Mouse (Mus musculus) forebrain, embryonic 16.5 days (tissue): ENCODE results near the gene Spns2. TPM values are rescaled to one million over a fixed set of nuclear protein-coding genes. Genes with fewer than 3 reads are reported as not detected.

Source experiments
- ATAC-seq: fragments of 200-750 bp; cut with Nextera tagmentation; 2 replicates; pipeline ENCODE4 v1.8.0; 2017; ENCODE audit warnings: mild to moderate bottlenecking, moderate library complexity
- H3K27ac ChIP-seq: fragments of 300-500 bp; sonication (generic); 2 replicates; pipeline ENCODE4 v1.5.1; 2014; ENCODE audit warnings: low read length, control low read depth
- H3K27me3 ChIP-seq: fragments of 300-500 bp; sonication (generic); replicated peaks from 2 replicates; pipeline ENCODE4 v1.6.1; 2014; ENCODE audit warnings: low read length; ENCODE audit not compliant: control insufficient read depth, insufficient read depth
- H3K36me3 ChIP-seq: fragments of 300-500 bp; sonication (generic); 2 replicates; pipeline ENCODE4 v1.6.1; 2014; ENCODE audit not compliant: control insufficient read depth, insufficient read depth
- H3K4me1 ChIP-seq: fragments of 300-500 bp; sonication (generic); replicated peaks from 2 replicates; pipeline ENCODE4 v1.6.1; 2014; ENCODE audit warnings: low read length; ENCODE audit not compliant: control insufficient read depth, insufficient read depth
- H3K4me2 ChIP-seq: fragments of 300-500 bp; sonication (generic); 2 replicates; pipeline ENCODE4 v1.6.1; 2014; ENCODE audit warnings: mild to moderate bottlenecking, low read length, control low read depth
- H3K4me3 ChIP-seq: fragments of 300-500 bp; sonication (generic); replicated peaks from 2 replicates; pipeline ENCODE4 v1.5.1; 2014; ENCODE audit warnings: mild to moderate bottlenecking, low read length, control low read depth
- H3K9ac ChIP-seq: fragments of 300-500 bp; sonication (generic); replicated peaks from 2 replicates; pipeline ENCODE4 v1.6.1; 2014; ENCODE audit warnings: low read depth, low read length, control low read depth
- H3K9me3 ChIP-seq: fragments of 300-500 bp; sonication (generic); 2 replicates; pipeline ENCODE4 v1.6.1; 2016; ENCODE audit warnings: low read length; ENCODE audit not compliant: control insufficient read depth
- WGBS: fragments of 180-500 bp; shearing (Covaris S2); extraction: QIAGEN DNeasy Blood & Tissue Kit; methylation state at CpG from one replicate; pipeline ENCODE4 v1.1.7; 2014; 5-methylcytosine and 5-hydroxymethylcytosine counted together
- polyA plus RNA-seq: library from polyadenylated mRNA; unstranded; fragments of >200 nt; fragmentation: Nextera tagmentation; extraction: Ambion mirVana; gene quantifications from 2 replicates; pipeline ENCODE4 v1.2.1, GENCODE M21; 2015

Gene Spns2
- polyA plus RNA-seq, 1 experiment from 2014 or later: 9.3 TPM

GRCm38 (mm10) chr11:72504016-72504797 is 14.5 kb upstream of the Spns2 start:
- Histone ChIP-seq H3K9me3 (no peaks in the 10 kb centered on the region), H3K4me3 (no peak overlapping the region), H3K4me2 (no peak overlapping the region), H3K9ac (no peak overlapping the region), H3K27ac (no peak overlapping the region), H3K4me1 (peaks cover 3% of the 10 kb centered on the region; the same call in 1 of the 2 replicates), H3K27me3 (no peaks in the 10 kb centered on the region), H3K36me3 (no peaks in the 10 kb centered on the region)
- no peak for ATAC-seq
- WGBS: 76% methylated on average over 10 of the region's 10 CpGs

- Histone ChIP-seq H3K4me1 (peaks cover 3% of the 10 kb centered on the region; the same call in 1 of the 2 replicates), H3K4me3 (no peak overlapping the region), H3K36me3 (no peaks in the 10 kb centered on the region), H3K9ac (no peak overlapping the region), H3K4me2 (no peak overlapping the region), H3K27ac (no peak overlapping the region), H3K27me3 (no peaks in the 10 kb centered on the region), H3K9me3 (no peaks in the 10 kb centered on the region)
- ATAC-seq: no peak
- WGBS: 15% methylated on average over 5 of the region's 5 CpGs
Observed at GRCm38 (mm10) chr11:72503501-72503921, 13.8 kb upstream of the Spns2 start.

- H3K4me3 ChIP-seq: no peak overlapping the region
- peak overlapping the region; percentile 16; the same call in 1 of the 2 replicates for H3K27ac ChIP-seq
- 0 out of 2 replicates have a peak overlapping the region, but pooled peaks have one; percentile 15 for H3K9ac ChIP-seq
- peaks cover 3% of the 10 kb centered on the region; the same call in 1 of the 2 replicates for H3K4me1 ChIP-seq
- ATAC-seq: no peak; the same call in 1 of the 2 replicates
- no peaks in the 10 kb centered on the region for H3K36me3 ChIP-seq
- no peak overlapping the region for H3K4me2 ChIP-seq
- 19% methylated on average over 8 of the region's 8 CpGs for WGBS
- no peaks in the 10 kb centered on the region for H3K27me3 ChIP-seq
- H3K9me3 ChIP-seq: no peaks in the 10 kb centered on the region
Observed at GRCm38 (mm10) chr11:72502236-72502635, 12.5 kb upstream of the Spns2 start.

GRCm38 (mm10) chr11:72501426-72502002 is 11.8 kb upstream of the Spns2 start:
- Histone ChIP-seq H3K4me2 (no peak overlapping the region), H3K4me1 (peaks cover 3% of the 10 kb centered on the region; the same call in 1 of the 2 replicates), H3K4me3 (no peak overlapping the region), H3K36me3 (no peaks in the 10 kb centered on the region), H3K27ac (no peak overlapping the region), H3K9me3 (no peaks in the 10 kb centered on the region), H3K9ac (no peak overlapping the region), H3K27me3 (no peaks in the 10 kb centered on the region)
- WGBS: 30% methylated on average over 5 of the region's 5 CpGs
- ATAC-seq: no peak

- H3K9me3 ChIP-seq: no peaks in the 10 kb centered on the region
- no peak for ATAC-seq
- peaks cover 3% of the 10 kb centered on the region; the same call in 1 of the 2 replicates for H3K4me1 ChIP-seq
- H3K4me3 ChIP-seq: no peak overlapping the region
- no peaks in the 10 kb centered on the region for H3K27me3 ChIP-seq
- no peaks in the 10 kb centered on the region for H3K36me3 ChIP-seq
- WGBS: 85% methylated on average over 4 of the region's 4 CpGs
- H3K27ac ChIP-seq: no peak overlapping the region
- no peak overlapping the region for H3K9ac ChIP-seq
- no peak overlapping the region for H3K4me2 ChIP-seq
Observed at GRCm38 (mm10) chr11:72500139-72500538, 10.4 kb upstream of the Spns2 start.

GRCm38 (mm10) chr11:72497367-72497766 is 7.7 kb upstream of the Spns2 start:
- no peak overlapping the region for H3K9ac ChIP-seq
- no peaks in the 10 kb centered on the region for H3K36me3 ChIP-seq
- 31% methylated on average over 4 of the region's 4 CpGs for WGBS
- H3K9me3 ChIP-seq: no peaks in the 10 kb centered on the region
- H3K4me1 ChIP-seq: peaks cover 3% of the 10 kb centered on the region; the same call in 1 of the 2 replicates
- no peaks in the 10 kb centered on the region for H3K27me3 ChIP-seq
- no peak overlapping the region for H3K4me3 ChIP-seq
- no peak for ATAC-seq
- H3K4me2 ChIP-seq: no peak overlapping the region
- no peak overlapping the region for H3K27ac ChIP-seq

- no peaks in the 10 kb centered on the region for H3K27me3 ChIP-seq
- 85% methylated on average over 1 of the region's 1 CpGs for WGBS
- ATAC-seq: no peak
- H3K4me1 ChIP-seq: no peaks in the 10 kb centered on the region
- H3K27ac ChIP-seq: no peak overlapping the region
- no peak overlapping the region for H3K9ac ChIP-seq
- no peak overlapping the region for H3K4me2 ChIP-seq
- H3K4me3 ChIP-seq: no peak overlapping the region
- H3K9me3 ChIP-seq: no peaks in the 10 kb centered on the region
- no peaks in the 10 kb centered on the region for H3K36me3 ChIP-seq
Observed at GRCm38 (mm10) chr11:72496775-72497174, 7.1 kb upstream of the Spns2 start.

GRCm38 (mm10) chr11:72496066-72496465 is 6.4 kb upstream of the Spns2 start:
- ATAC-seq: no peak
- Histone ChIP-seq H3K36me3 (no peaks in the 10 kb centered on the region), H3K9ac (no peak overlapping the region), H3K4me1 (no peaks in the 10 kb centered on the region), H3K4me3 (no peak overlapping the region), H3K9me3 (no peaks in the 10 kb centered on the region), H3K27me3 (no peaks in the 10 kb centered on the region), H3K27ac (no peak overlapping the region), H3K4me2 (no peak overlapping the region)
- WGBS: 52% methylated on average over 3 of the region's 3 CpGs

- WGBS: 51% methylated on average over 8 of the region's 8 CpGs
- no peak overlapping the region for H3K4me3 ChIP-seq
- no peak overlapping the region for H3K27ac ChIP-seq
- no peak for ATAC-seq
- 0 out of 2 replicates have a peak, but pooled peaks cover 3% of the 10 kb centered on the region for H3K4me1 ChIP-seq
- no peaks in the 10 kb centered on the region for H3K9me3 ChIP-seq
- H3K9ac ChIP-seq: no peak overlapping the region
- no peaks in the 10 kb centered on the region for H3K36me3 ChIP-seq
- H3K27me3 ChIP-seq: 0 out of 2 replicates have a peak, but pooled peaks cover 2% of the 10 kb centered on the region
- H3K4me2 ChIP-seq: no peak overlapping the region
Observed at GRCm38 (mm10) chr11:72494046-72494988, 4.6 kb upstream of the Spns2 start.
